Mouse (Mus musculus) thymus, adult 2 months (tissue): ENCODE results near the gene Fam117a. TPM values are rescaled to one million over a fixed set of nuclear protein-coding genes. Genes with fewer than 3 reads are reported as not detected.

ENCODE experiments used
- DNase-seq: peaks from one replicate; pipeline ENCODE4 v3.0.0; 2021
- H3K27ac ChIP-seq: fragments of 200-500 bp; 2 replicates; pipeline ENCODE4 v1.5.1; 2012; ENCODE audit warnings: low read length, control low read depth; ENCODE audit not compliant: control insufficient read depth, insufficient read depth
- H3K27me3 ChIP-seq: fragments of 200-500 bp; 2 replicates; pipeline ENCODE4 v1.6.1; 2012; ENCODE audit warnings: mild to moderate bottlenecking, low read length, moderate library complexity, mixed read lengths; ENCODE audit not compliant: control insufficient read depth, insufficient read depth
- H3K36me3 ChIP-seq: fragments of 200-500 bp; 2 replicates; pipeline ENCODE4 v1.6.1; 2012; ENCODE audit warnings: mild to moderate bottlenecking, low read length, moderate library complexity; ENCODE audit not compliant: control insufficient read depth, insufficient read depth
- H3K4me1 ChIP-seq: fragments of 200-500 bp; replicated peaks from 2 replicates; pipeline ENCODE4 v1.6.1; 2012; ENCODE audit warnings: low read length; ENCODE audit not compliant: control insufficient read depth, insufficient read depth
- H3K4me3 ChIP-seq: fragments of 200-500 bp; 2 replicates; pipeline ENCODE4 v1.5.1; 2012; ENCODE audit warnings: mild to moderate bottlenecking, low read length, control low read depth, moderate library complexity; ENCODE audit not compliant: control insufficient read depth, insufficient read depth
- CTCF ChIP-seq: fragments of 200-500 bp; IDR thresholded peaks from 2 replicates; pipeline ENCODE4 v1.5.1; 2012; ENCODE audit warnings: mild to moderate bottlenecking, control low read depth, low read length, moderate library complexity, borderline replicate concordance; ENCODE audit not compliant: control insufficient read depth, poor library complexity, insufficient read depth; ENCODE audit errors: extremely low read depth
- POLR2A ChIP-seq: fragments of 200-500 bp; IDR thresholded peaks from 2 replicates; pipeline ENCODE4 v1.6.1; 2012; ENCODE audit warnings: mild to moderate bottlenecking, low read length, control low read depth, moderate library complexity; ENCODE audit not compliant: control insufficient read depth, poor library complexity, insufficient read depth; ENCODE audit errors: extremely low read depth
- WGBS: fragments of 180-500 bp; shearing (Covaris S2); methylation state at CpG from one replicate; pipeline ENCODE4 v1.1.7; 2018; 5-methylcytosine and 5-hydroxymethylcytosine counted together
- polyA plus RNA-seq: library from polyadenylated mRNA; depleted of rRNA; stranded (reverse); fragments of >200 nt; gene quantifications from 2 replicates; pipeline ENCODE4 v1.2.3, GENCODE M21; 2012

The Fam117a gene
- polyA plus RNA-seq, 1 experiment: 224 TPM

DNA sequence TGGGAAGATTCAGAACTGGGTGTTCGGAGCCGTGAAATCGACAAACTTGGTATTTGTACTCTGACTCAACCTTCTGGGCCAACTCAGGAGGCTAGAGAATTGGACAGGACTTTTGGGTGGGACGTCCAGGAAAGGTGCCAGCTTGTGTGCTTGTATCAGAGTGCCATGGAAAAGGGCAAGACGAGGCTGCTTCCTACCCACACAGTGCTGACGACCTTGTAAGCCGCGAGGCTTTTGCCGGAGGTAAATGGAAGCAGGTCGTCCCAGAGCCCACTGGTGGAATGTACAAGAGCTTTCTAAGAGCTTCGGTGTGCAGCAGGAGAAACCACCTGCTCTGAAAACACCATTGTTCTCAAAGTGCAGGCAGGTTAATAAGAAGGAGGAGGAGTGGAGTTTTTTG, 10.6 kb upstream of the Fam117a start:
- H3K4me1 ChIP-seq: no peaks in the 10 kb centered on the region
- H3K27ac ChIP-seq: no peak overlapping the region
- H3K36me3 ChIP-seq: no peaks in the 10 kb centered on the region
- 92% methylated on average over 11 of the region's 11 CpGs for WGBS
- H3K4me3 ChIP-seq: no peak overlapping the region
- TF ChIP-seq CTCF: no peak
- TF ChIP-seq POLR2A: no peak
- no peaks in the 10 kb centered on the region for H3K27me3 ChIP-seq
- no peak for DNase-seq

DNA sequence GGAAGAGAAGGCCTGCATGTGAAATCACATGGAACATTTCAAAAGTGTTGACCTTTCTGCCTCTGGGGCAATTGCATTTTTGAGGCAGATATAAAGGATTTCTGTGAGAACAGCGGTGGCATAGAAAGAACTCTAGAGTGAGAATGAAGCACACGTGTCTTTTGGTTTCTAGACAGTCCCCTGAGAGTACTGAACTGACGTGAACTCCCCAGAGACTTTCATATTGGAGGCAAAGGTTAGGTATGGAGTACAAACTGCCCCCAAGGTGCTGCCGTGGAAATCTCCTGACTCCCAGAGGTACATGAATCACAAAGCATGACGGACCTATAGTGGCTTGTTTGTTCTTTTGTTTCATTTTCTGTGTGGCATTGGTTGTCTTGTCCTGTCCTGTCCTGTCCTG, 8.2 kb upstream of the Fam117a start:
- H3K4me3 ChIP-seq: no peak overlapping the region
- no peak for DNase-seq
- no peaks in the 10 kb centered on the region for H3K27me3 ChIP-seq
- WGBS: 96% methylated on average over 5 of the region's 5 CpGs
- TF ChIP-seq CTCF (no peak), POLR2A (no peak)
- H3K4me1 ChIP-seq: peaks cover 13% of the 10 kb centered on the region
- H3K36me3 ChIP-seq: no peaks in the 10 kb centered on the region
- H3K27ac ChIP-seq: no peak overlapping the region

DNA sequence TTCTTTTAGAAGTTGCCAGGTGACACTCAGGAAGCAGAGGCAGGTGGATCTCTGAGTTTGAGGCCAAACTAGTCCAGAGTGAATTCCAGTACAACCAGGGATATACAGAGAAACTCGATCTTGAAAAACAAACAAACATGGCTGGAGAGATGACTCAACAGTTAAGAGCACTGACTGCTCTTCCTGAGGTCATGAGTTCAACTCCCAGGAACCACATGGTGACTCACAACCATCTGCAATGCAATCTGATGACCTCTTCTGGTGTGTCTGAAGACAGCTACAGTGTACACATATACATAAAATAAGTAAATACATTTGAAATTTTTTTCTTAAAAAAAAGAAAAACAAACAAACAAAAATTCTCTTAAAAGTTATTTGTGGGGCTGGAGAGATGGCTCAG, 6.2 kb upstream of the Fam117a start:
- Histone ChIP-seq H3K4me1 (peaks cover 18% of the 10 kb centered on the region), H3K4me3 (no peak overlapping the region), H3K27me3 (no peaks in the 10 kb centered on the region), H3K36me3 (no peaks in the 10 kb centered on the region), H3K27ac (no peak overlapping the region)
- WGBS: 70% methylated on average over 1 of the region's 1 CpGs
- TF ChIP-seq CTCF: no peak
- no peak for TF ChIP-seq POLR2A
- no peak for DNase-seq

DNA sequence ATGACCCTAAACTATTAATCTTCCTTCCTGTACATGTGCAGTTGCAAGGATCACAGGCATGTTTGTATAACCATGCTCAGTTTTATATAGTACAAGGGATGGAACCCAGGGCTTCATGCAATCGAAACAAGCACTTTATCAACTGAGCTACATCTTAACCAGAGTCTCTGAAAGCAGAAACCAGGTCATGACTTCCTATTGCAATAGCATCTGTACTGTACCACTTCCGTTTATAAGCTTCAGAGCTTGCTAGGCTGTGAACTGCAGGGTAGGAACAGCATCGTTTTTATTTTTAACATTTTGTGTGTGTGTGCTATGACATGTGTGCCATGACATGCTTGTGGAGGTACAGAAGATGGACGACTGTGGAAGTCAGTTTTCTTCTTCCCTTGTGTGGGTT, 3.6 kb upstream of the Fam117a start:
- no peaks in the 10 kb centered on the region for H3K27me3 ChIP-seq
- H3K4me3 ChIP-seq: no peak overlapping the region
- peak overlapping the region; percentile 95 for H3K27ac ChIP-seq
- TF ChIP-seq CTCF: no peak
- TF ChIP-seq POLR2A: no peak
- DNase-seq: peak; percentile 33
- no peaks in the 10 kb centered on the region for H3K36me3 ChIP-seq
- WGBS: 5% methylated on average over 4 of the region's 4 CpGs
- H3K4me1 ChIP-seq: peaks cover 18% of the 10 kb centered on the region

DNA sequence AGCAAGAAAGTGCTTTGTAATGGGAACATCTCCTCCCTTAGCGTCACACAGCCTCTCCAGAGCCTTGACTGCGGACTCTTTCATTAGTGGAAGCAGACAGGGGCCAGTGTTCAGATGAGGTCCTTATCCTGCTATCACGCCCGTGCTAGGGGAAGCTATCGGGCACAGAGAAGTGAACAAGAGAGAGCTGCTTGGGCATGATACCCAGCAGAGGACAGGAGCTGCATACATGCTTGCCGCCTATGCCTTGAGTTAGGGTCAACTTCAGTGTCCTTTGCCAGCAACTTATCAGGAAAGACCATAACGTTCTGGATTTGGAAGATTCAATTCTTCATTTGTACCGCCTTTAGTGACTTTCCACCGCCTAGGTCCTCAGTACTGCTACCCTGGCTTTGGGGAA, 3.0 kb upstream of the Fam117a start:
- no peak overlapping the region for H3K4me3 ChIP-seq
- H3K27me3 ChIP-seq: no peaks in the 10 kb centered on the region
- whole genome bisulfite sequencing: 94% methylated on average over 9 of the region's 9 CpGs
- H3K36me3 ChIP-seq: no peaks in the 10 kb centered on the region
- H3K4me1 ChIP-seq: peaks cover 21% of the 10 kb centered on the region
- TF ChIP-seq POLR2A: no peak
- no peak for TF ChIP-seq CTCF
- H3K27ac ChIP-seq: peak overlapping the region; percentile 95
- peak; percentile 18 for DNase-seq

DNA sequence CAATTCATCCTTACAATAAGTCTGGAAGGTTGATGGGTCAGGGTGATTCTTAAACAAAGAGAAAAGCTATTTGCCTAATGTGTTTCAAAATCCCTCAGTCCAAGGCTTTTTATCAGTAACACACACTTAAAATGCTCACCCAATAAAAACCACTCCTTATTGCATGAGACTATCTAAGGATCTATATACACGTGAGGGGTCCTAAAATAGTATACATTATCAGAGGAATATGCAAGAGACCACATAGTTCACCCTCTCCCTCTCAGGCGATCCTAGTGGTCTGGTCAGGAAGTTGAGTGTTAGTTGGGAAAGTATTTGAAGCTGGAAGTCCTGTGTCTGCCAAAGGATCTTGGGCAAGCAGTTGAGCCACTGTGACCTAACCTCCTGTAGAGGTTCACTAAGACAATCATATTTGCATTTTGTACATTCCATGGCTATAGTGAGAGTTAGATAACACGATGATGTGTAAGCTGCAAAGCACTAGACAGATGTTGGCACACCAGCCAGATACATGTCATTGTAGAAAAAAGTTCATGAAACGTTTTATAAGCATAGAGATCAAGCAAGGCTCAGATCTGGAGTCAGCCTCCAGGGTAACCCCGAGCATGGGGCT, 2.3 kb upstream of the Fam117a start:
- no peak for DNase-seq
- WGBS: 82% methylated on average over 5 of the region's 5 CpGs
- H3K36me3 ChIP-seq: no peaks in the 10 kb centered on the region
- H3K4me1 ChIP-seq: peaks cover 23% of the 10 kb centered on the region
- no peak overlapping the region for H3K4me3 ChIP-seq
- no peaks in the 10 kb centered on the region for H3K27me3 ChIP-seq
- TF ChIP-seq POLR2A: no peak
- no peak for TF ChIP-seq CTCF
- H3K27ac ChIP-seq: no peak overlapping the region

DNA sequence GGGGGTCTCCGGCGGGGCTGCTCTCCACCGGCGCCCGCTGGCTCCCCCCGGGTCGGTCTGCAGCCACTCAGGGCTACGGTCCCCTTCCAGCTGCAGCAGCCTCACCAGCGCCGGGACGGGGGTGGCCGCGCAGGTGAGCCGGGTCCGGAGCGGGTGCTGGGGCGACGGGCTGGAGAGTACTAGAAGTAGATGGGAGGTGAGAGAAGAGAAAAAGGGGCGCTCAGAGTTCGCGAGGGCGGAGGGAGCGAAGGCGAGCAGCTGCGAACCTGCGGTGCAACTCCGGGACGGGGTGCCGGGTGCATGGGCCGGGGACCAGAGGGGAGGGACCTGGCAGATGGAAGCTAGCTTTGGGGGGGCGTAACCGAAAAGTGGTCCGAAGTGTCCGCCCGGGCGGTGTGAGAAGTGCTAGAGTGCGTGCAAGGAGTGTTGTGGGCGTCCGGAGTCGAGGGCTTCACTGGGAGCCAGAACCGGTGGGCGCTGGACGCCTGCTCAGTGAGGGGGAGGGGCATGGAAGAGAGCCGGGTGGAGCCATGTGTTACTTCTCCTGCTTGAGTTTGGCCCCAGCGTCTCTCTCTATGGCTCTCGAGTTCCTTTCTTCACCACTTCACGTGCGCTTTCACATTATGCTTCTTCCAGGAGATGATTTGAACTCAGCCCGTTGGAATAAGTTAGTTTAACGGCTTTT, 453 bp downstream of the Fam117a start:
- under 1% methylated on average over 50 of the region's 50 CpGs for WGBS
- TF ChIP-seq CTCF: no peak; the same call in 1 of the 2 replicates
- no peak for TF ChIP-seq POLR2A
- Histone ChIP-seq H3K36me3 (no peaks in the 10 kb centered on the region), H3K4me3 (peak overlapping the region; percentile 99), H3K4me1 (peaks cover 26% of the 10 kb centered on the region), H3K27me3 (no peaks in the 10 kb centered on the region), H3K27ac (peak overlapping the region; percentile 77)
- DNase-seq: peak; percentile 72
